Mouse (Mus musculus): Measurements from ENCODE around the gene Pla2g4a. TPM values are rescaled to one million over a fixed set of nuclear protein-coding genes. Genes with fewer than 3 reads are reported as not detected.

The Pla2g4a gene
- polyA plus RNA-seq (2012; rRNA removed): 0.74 and 0.92 TPM in 2 replicates

GRCm38 (mm10) chr1:149960734-149961424 is at the start of gene Pla2g4a:
Gene Pla2g4a (minus strand): TSS chr1:149961290.

Other genes starting within 250 kb of the Pla2g4a start
- gene Ptgs2, start 138.7 kb upstream of the Pla2g4a start, polyA plus RNA-seq (2012; rRNA removed): 0.19 and 0.53 TPM in 2 replicates